Mouse (Mus musculus) heart, adult 8-10 months (tissue): ENCODE measurements around the gene Ndufaf4. TPM values are rescaled to one million over a fixed set of nuclear protein-coding genes. Genes with fewer than 3 reads are reported as not detected.
"Not testable (repeated sequence)": the region's sequence is repeated elsewhere in the genome, so short reads cannot be mapped to it uniquely, and the experiment has no call there.

Source experiments
- DNase-seq: peaks from one replicate; pipeline ENCODE4 v3.0.0; 2022; ENCODE audit warnings: low spot score
- total RNA-seq, 4 experiments: library from RNA; stranded (reverse); gene quantifications; 2 replicates each; pipeline ENCODE4 v1.2.4; 2022

The Ndufaf4 gene
- 10 to 100 TPM; 58.1 to 71.7 (median 66.7) TPM for total RNA-seq

DNA sequence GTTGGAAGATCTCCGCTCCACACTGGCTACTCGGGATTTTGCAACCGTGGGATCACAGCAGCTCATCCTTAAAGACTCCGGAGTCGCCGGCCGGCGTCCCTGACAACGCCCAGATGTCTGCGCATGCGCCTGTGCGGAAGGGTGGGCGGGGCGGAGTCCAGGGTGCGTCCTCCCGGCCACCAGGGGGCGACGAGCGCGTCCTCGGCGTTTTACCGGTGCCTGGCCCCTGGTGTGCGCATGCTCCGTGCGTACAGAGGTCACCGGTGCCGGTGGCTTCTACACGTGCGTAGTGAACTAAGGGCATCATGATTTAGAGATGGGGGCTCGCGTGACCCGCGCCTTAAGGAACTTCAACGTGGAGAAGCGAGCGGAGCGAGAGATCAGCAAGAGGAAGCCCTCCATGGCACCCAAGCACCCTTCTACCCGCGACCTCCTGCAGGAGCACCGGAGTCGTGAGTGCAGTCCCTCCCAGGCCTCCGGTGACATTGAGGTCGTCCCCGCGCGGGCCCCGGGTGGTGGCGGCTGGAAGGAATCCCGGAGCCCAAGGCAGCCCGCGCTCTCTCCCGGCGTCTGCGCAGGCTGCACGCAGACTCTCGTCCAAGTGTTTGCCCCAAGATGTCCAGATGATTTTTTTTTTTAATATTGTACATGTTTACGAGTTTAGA, at the start of gene Ndufaf4:
Gene Ndufaf4 (plus strand): TSS at position 233 of the 665 bp plus-strand sequence.
- peak; percentile 96 for DNase-seq

DNA sequence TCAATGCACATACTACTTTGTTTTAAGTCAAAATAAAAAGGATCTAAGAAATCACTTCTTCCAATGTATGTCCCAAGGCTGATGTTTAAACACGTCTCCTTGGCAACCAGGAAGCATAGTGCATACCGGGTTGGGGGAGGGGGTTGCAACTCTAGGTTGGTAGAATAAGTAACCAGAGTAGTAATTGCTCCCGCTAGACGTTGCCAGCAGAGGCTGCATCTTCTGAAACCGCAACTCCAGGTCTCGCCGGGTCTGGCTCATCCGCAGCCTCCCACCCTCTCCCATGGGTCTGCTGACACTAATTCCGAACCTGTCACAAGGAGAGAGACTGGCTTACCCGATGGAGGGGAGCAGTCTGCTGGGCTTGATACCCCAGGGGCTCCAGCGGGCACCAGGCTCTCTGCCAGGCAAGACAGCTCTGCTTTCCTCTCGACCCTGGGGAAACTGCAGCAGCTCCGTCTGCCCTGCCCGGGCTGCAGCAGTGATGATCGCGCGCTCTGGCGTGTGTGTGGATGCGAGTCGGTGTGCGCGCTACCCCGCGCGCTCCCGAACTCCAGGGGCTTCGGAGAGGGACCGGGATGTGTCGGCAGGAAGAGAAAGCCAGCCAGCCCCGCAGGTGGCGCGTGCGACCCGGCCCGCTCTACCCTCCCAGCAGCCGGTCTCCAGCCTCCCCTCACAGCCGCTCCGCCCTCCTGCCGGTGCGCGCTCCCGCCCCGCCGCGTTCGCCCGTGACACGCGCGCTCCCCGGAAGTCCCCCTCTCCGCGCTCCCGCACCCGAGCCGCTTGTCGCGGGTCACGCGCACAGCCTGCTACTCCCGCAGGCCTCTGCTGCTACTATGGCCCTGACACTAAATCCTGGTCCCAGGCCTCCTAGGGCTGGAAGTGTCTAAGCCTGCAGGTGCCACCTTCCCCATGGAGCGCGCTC, 47.2 kb upstream of the Ndufaf4 start, which contains the start of gene Klhl32:
Gene Klhl32 (minus strand): TSS at position 724 of the 925 bp plus-strand sequence.
- peak; percentile 24 for DNase-seq

DNA sequence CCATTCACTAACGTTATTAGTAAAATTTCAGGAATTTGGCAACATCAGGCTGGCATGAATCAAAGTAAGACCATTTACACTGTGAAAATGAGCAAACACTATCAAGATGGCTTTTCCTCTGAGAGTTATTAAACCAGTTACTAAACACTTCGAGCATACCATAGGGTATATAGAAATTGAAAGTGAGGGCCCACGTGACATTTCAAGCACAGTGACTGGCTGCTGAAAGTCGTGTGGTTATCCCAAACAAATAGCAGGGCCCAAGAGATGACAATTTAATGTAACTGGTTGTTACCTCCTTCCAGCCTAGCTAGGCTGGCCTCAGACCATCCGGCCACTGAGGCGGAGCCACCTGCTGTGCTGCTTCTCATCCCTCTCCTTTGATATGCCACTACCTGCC, 32.2 kb upstream of the Ndufaf4 start:
- DNase-seq, result no peak

DNA sequence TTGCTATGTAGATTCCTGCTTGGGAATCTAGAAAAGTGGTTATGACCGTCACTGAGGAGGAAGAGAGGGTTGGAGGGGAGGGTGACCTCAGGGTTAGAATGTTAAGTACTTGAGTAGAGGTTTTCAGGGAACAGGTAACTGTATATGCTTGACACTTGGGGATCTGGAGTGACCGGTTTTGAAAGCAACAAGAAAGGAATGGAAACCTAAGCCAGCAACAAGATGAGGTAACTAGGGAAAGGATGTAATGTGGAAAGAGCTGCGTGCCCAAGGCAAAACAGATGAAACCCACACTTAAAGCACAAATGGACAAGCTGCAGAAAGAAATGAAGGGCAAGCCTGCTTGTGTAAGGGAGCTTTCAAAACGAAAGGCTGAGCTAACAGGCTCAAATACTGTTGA, 28.7 kb upstream of the Ndufaf4 start:
- no peak for DNase-seq

DNA sequence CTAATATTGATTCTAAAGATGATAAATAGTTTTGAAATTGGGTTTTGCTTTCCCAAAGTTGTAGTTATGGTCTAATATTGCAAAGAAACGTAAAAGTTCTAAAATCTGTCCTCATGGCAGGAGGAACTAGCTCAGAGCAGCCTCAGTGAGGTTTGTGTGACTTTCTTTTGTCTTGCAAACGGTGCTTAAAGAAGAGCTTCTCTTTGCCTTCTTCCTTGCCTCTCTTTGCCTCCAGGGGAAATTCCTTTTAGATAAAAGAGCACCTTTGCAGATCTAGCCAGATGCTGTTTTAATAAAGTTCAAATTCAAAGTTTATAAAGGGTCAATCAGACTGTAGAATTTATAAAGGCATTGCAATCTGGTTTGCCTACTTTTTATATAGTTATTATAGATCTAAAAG, 8.5 kb upstream of the Ndufaf4 start:
- DNase-seq, result not testable (repeated sequence)

DNA sequence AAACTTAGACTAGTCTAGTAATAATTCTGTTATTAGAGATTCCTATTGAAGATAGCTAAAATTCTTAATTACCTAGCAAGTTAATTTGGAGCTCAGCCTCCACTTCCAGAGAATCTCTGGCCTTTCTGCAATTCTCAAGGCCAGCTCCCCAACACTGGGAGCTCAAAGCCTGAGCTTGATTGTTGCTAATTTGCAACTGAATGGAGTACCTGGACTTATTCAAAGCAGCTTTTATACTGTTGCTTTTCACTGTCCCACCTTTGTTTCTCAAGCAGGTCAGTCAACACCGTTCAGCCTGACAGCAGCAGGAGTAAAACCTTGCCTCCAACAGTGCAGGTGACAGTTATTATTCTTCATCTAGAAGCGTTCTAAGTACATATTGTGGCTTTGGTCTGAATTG, 5.6 kb upstream of the Ndufaf4 start:
- DNase-seq, result not testable (repeated sequence)

DNA sequence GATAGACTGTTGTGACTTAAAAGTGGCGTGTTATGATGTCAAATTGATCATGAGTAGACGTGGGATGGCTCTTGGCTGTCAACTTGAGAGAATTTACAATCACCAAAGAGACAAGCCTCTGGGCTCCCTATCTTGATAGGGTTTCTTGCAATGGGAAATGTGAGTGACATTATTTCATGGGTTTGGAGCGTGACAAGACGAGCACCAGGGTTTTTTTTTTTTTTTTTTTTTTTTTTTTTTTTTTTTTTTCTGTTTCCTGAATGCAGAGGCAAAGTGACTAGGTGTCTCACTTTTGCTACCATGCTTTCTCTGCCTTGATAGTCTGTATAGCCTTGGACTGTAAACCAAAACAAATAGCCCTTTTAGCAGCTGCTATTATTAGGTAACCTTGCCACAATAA, 3.3 kb upstream of the Ndufaf4 start:
- DNase-seq, result no peak

DNA sequence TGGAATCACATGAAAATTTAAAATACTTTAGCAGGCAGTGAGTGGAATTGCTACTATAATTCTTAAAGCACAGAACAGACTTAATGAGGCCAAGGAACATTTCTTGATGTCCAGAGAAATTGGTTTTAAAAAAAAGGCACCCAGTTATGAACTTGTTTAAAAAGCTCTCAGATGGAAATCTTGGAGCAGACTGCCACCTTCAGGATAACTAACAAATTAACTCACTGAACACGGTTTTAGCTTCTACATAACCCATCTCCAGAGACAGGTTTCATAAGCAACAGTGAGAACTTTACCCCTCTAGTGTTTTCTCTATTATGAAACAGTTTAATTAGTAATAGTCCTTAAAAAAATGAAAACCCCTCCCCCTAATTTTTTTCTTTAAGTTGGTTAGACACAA, 1.1 kb upstream of the Ndufaf4 start:
- DNase-seq, result peak; percentile 48

DNA sequence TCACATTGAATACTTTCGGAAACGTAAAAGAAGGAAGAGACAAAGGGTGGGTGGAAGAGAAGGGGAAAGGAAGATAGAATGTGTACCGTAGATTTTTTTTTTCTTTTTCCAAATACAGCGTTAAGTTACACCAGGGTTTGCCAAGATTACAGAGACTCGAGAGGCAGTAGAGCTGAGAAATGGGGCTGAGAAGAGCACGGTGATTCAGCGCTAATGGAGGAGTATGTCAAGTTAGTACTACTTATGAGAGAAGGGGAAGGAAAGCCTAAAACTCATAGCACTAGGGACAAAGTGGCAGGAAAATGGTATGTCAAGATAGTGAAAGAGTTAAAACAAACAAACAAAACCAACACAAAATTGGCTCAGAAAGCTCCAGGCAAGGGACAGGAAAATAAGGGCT, 532 bp upstream of the Ndufaf4 start:
- no peak for DNase-seq

DNA sequence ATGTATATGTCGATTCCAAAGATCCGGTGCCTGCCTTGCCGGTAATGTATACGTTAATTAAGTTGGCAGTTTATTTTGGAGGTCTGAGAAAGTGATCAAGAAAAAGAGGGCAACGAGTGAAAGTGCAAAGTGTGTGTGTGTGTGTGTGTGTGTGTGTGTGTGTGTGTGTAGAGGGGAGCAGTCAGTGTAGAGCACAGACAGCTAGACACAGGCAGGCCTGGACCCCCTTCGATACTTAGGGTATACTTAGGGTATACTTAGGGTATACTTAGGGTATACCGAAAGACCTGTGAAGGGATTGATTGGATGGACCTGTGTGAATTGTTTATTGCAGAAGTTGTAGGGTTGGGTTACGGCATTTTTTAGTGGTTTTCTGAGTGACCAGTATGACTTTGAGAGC, 753 bp downstream of the Ndufaf4 start:
- DNase-seq, result no peak

DNA sequence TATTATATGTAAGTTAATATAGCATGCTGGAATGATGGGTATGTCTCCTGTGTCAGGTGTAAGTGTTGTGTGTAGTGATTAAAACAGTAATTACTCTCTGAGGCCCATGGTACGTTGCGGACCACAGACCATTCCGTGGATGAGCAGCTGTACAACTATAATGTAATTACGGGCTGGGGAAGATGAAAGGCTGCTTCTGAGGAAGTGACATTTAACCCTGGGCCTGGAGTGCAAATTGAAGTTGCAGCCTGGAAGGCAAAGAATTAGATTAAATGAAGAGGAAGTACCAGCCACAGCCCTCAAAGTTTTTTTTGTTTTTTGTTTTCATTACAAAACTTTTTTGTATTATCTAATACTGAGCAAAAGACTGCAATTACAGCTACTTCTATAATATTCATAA, 1.3 kb downstream of the Ndufaf4 start:
- DNase-seq, result no peak

DNA sequence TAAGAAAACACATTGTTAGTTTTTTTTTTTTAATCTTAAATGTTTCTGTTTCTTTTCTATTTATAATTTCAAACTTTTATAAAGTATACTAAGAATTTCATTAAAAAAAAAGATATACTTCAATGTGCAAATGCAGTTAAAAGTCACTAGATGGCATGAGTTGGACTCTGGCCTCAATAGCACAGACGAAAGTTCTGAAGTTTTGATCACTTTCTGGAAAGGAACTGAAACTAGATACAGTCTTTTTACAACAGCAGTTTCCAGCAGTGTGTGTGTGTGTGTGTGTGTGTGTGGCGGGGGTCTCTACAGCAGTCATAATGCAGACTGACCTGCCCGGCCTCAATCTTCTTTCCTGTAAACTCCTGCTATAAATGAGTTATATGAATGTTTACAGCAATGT, 9.9 kb downstream of the Ndufaf4 start:
- DNase-seq, result no peak

DNA sequence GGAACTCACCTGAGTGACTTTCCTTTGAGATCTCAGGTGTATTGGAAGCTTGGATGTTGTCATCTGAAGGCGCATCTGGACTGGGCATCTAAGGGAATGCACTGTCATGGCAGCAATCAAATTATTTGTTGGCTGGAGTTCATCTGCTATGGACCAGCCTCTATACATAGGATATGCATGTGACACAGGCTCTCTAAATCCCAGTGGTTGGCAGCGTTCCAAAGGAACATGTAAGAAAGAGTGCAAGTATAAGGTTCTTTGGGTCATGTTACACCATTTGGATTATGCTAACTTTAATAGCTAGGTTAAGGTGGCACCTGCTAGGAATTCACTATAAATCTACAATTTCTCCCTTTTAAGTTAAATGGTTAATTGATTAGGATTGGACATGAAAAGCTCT, 17.7 kb downstream of the Ndufaf4 start:
- DNase-seq, result no peak

DNA sequence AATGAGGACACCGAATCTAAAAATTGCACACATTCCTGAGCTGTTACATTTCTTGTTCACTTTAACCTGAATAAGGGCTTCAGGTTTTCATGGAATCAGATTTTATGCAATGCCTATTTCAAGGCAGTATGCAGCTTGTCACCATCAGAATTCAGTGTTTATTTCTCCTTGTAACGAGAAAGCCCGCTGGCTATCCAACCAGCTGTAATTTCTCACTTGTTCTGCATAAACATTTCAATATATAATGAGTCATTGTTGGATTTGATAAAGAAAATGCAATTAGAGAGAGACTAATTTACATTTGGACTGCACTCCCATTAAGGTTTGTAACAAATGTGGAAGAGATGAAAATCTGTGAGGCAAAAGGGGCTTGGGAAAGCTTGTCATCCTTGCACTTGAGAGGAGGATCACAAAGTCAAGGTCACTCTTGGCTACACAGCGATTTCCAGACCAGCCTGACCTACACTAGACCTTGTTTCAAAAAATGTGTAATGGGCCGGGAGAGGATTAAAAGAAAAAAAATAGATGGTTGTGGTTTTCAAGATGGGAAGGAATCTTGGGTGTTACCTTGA, 22.2 kb downstream of the Ndufaf4 start:
- no peak for DNase-seq

DNA sequence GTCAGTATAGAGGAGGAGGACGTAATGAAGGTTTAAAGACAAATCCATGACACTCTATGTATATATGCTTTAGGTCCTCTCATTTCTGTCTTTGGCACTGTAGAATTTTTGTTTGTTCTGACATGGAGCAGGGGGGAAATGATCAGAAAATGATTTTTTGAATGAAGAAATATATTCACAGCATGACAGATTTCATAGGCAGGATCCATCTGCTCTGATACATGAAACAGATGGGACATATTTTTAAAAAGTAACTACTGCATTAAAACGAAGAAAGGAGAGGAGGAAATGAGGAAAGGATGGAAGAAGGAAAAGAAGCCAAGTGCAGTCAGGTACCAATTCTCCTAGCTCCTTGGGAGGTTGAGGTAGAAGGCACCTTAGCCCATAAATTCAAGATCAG, 26.8 kb downstream of the Ndufaf4 start:
- DNase-seq, result no peak

DNA sequence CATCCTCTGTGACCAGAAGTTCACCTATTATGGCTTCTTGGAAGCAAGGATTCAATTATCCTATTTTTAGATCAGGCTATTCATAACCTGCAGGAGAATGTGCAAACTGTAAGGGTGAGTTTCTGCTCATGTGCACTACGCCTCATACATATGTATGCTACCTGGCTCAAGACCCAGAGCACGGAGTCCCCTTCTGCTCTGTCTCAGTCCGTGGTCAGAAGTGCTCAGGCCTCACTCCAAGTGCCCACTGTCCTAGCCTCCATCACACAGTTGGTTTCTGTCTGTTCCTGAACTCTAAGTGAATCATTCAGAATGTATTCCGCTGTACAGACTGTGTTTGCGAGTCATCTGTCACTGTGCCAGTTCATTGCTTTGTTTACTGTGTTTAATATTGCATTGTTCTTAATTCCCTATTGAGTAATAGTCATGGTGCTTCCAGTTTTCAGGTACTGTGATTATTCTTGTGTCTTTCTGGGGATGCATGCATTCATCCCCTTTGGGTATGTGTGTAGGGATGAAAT, 30.4 kb downstream of the Ndufaf4 start:
- no peak for DNase-seq

DNA sequence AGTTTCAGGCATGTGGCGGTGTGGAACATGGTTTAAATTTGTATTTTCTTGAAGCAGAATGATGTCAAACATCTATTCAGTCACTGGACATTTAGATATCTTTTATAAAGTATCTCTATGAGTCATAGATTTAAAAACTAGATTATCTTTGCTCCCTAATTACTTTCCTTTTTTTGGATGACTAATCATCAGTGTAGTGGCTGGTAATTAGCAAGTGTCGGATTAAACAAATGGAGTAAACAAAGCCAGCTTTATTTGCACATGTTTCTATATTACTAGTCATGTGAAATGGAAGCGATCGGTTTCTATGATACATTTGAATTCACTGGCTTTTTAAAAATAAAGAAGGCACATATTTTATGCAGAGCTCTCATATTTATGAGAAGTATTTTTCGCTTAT, 31.0 kb downstream of the Ndufaf4 start:
- DNase-seq, result no peak

DNA sequence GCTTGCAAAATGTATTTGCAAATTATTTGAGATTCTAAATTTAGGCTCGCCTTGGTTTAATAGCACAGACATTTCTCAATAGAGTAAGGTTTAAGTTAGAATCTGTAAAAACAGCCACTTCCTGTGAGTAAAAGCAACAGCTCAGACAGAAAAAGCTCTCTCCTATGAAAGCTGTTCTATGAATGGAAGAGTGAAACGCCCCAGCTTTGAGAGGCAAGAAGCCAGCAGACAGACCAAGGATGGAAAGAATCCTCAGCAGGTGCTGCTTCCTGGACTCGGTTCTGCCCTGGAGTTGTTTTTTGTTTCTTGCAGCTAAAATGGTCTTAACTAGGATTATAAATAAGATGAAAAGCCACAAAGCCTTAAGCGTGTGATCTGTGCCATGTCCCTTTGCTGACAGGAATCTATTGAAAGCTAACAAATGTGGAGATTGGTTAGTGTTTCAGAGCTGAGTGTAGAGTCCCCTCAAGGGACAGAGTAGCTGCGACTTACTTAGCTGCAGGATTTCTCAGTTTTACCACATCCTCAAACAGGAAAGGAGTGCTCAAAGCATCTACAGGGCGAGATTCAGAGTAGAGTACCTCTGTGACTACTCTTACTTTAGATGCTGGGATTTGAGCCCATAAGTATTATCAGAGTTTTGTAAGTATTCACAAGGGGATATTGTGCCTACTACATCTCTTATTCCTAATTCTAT, 45.0 kb downstream of the Ndufaf4 start:
- DNase-seq, result no peak
